Mouse (Mus musculus) intestine, embryonic 16.5 days (tissue): ENCODE results near the gene Zc3h12a. TPM values are rescaled to one million over a fixed set of nuclear protein-coding genes. Genes with fewer than 3 reads are reported as not detected.

Source experiments
- ATAC-seq: fragments of 200-750 bp; cut with Nextera tagmentation; 2 replicates; pipeline ENCODE4 v1.8.0; 2017; ENCODE audit warnings: moderate TSS enrichment, moderate library complexity
- H3K27ac ChIP-seq: fragments of 300-500 bp; sonication (generic); 2 replicates; pipeline ENCODE4 v1.5.1; 2014; ENCODE audit warnings: mild to moderate bottlenecking, low read length
- H3K27me3 ChIP-seq: fragments of 300-500 bp; sonication (generic); replicated peaks from 2 replicates; pipeline ENCODE4 v1.6.1; 2014; ENCODE audit warnings: low read length, control low read depth, mixed read lengths; ENCODE audit not compliant: control insufficient read depth, insufficient read depth
- H3K36me3 ChIP-seq: fragments of 300-500 bp; sonication (generic); 2 replicates; pipeline ENCODE4 v1.6.1; 2014; ENCODE audit warnings: low read length, control low read depth; ENCODE audit not compliant: control insufficient read depth, insufficient read depth
- H3K4me1 ChIP-seq: fragments of 300-500 bp; sonication (generic); 2 replicates; pipeline ENCODE4 v1.6.1; 2014; ENCODE audit warnings: low read length, control low read depth, mixed read lengths; ENCODE audit not compliant: control insufficient read depth, insufficient read depth
- H3K4me2 ChIP-seq: fragments of 300-500 bp; sonication (generic); 2 replicates; pipeline ENCODE4 v1.6.1; 2014; ENCODE audit warnings: low read depth, low read length, control low read depth
- H3K4me3 ChIP-seq: fragments of 300-500 bp; sonication (generic); 2 replicates; pipeline ENCODE4 v1.5.1; 2014; ENCODE audit warnings: mild to moderate bottlenecking, low read length
- H3K9ac ChIP-seq: fragments of 300-500 bp; sonication (generic); 2 replicates; pipeline ENCODE4 v1.6.1; 2014; ENCODE audit warnings: low read depth, low read length
- H3K9me3 ChIP-seq: fragments of 300-500 bp; sonication (generic); 2 replicates; pipeline ENCODE4 v1.6.1; 2016; ENCODE audit warnings: low read length, control low read depth; ENCODE audit not compliant: control insufficient read depth
- WGBS: fragments of 180-500 bp; shearing (Covaris S2); extraction: QIAGEN DNeasy Blood & Tissue Kit; methylation state at CpG from one replicate; pipeline ENCODE4 v1.1.7; 2014; 5-methylcytosine and 5-hydroxymethylcytosine counted together
- polyA plus RNA-seq: library from polyadenylated mRNA; unstranded; fragments of >200 nt; fragmentation: Nextera tagmentation; extraction: Ambion mirVana; gene quantifications from 2 replicates; pipeline ENCODE4 v1.2.1, GENCODE M21; 2015

The Zc3h12a gene
- polyA plus RNA-seq, 1 experiment from 2014 or later = 1.4 TPM

- H3K4me1 ChIP-seq = no peaks in the 10 kb centered on the region
- no peak overlapping the region for H3K27ac ChIP-seq
- H3K9ac ChIP-seq = no peak overlapping the region
- WGBS = 82% methylated on average over 9 of the region's 9 CpGs
- no peak overlapping the region for H3K4me3 ChIP-seq
- H3K4me2 ChIP-seq = no peak overlapping the region
- no peaks in the 10 kb centered on the region for H3K27me3 ChIP-seq
- H3K9me3 ChIP-seq = no peaks in the 10 kb centered on the region
- H3K36me3 ChIP-seq = peaks cover 6% of the 10 kb centered on the region
- no peak for ATAC-seq
Measured at GRCm38 (mm10) chr4:125105354-125105753, 22.3 kb downstream of the Zc3h12a start.

GRCm38 (mm10) chr4:125101334-125101733 is 26.3 kb downstream of the Zc3h12a start:
- Histone ChIP-seq H3K4me3 (no peak overlapping the region), H3K9ac (no peak overlapping the region), H3K27me3 (no peaks in the 10 kb centered on the region), H3K9me3 (no peaks in the 10 kb centered on the region), H3K27ac (no peak overlapping the region), H3K4me2 (no peak overlapping the region), H3K4me1 (no peaks in the 10 kb centered on the region), H3K36me3 (peaks cover 6% of the 10 kb centered on the region)
- no peak for ATAC-seq
- WGBS = 84% methylated on average over 13 of the region's 13 CpGs

DNA sequence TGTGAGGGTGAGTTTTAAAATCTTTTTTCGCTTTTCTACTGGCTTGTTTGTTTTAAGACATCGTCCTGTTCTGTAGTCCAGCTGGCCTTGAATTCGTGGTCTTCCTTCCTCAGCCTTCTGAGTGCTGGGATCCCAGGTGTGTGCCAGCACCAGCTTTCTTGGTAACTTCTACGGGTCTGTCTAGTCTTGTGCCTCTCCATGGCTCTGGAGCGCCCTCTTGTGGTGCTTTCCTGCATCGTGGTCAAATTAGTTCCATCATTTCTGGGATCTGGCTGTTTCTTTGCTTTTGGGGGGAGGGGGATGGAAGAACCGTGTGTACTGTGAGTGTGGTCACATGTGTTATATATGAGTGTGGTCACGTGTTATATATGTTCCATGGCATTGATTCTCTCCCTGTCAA is 28.2 kb downstream of the Zc3h12a start:
- no peak overlapping the region for H3K4me3 ChIP-seq
- WGBS = 6% methylated on average over 8 of the region's 8 CpGs
- H3K9me3 ChIP-seq = no peaks in the 10 kb centered on the region
- ATAC-seq = peak; percentile 82
- H3K36me3 ChIP-seq = peaks cover 4% of the 10 kb centered on the region
- H3K4me1 ChIP-seq = no peaks in the 10 kb centered on the region
- H3K9ac ChIP-seq = no peak overlapping the region
- no peak overlapping the region for H3K4me2 ChIP-seq
- no peaks in the 10 kb centered on the region for H3K27me3 ChIP-seq
- H3K27ac ChIP-seq = no peak overlapping the region

GRCm38 (mm10) chr4:125097412-125097811 is 30.2 kb downstream of the Zc3h12a start:
- Histone ChIP-seq H3K4me3 (no peak overlapping the region), H3K36me3 (peaks cover 3% of the 10 kb centered on the region; the same call in 1 of the 2 replicates), H3K4me1 (no peaks in the 10 kb centered on the region), H3K9ac (no peak overlapping the region), H3K27me3 (no peaks in the 10 kb centered on the region), H3K9me3 (no peaks in the 10 kb centered on the region), H3K27ac (no peak overlapping the region), H3K4me2 (no peak overlapping the region)
- no peak for ATAC-seq
- WGBS = 82% methylated on average over 4 of the region's 4 CpGs

- 81% methylated on average over 5 of the region's 5 CpGs for WGBS
- Histone ChIP-seq H3K9me3 (no peaks in the 10 kb centered on the region), H3K27ac (no peak overlapping the region)
Measured at GRCm38 (mm10) chr4:125096066-125096465, 31.6 kb downstream of the Zc3h12a start.

GRCm38 (mm10) chr4:125093031-125093430 is 34.6 kb downstream of the Zc3h12a start:
- no peak overlapping the region for H3K27ac ChIP-seq
- no peak overlapping the region for H3K4me2 ChIP-seq
- H3K9ac ChIP-seq = no peak overlapping the region
- 87% methylated on average over 5 of the region's 5 CpGs for WGBS
- no peak overlapping the region for H3K4me3 ChIP-seq
- peaks cover 18% of the 10 kb centered on the region; the same call in 1 of the 2 replicates for H3K36me3 ChIP-seq
- no peaks in the 10 kb centered on the region for H3K4me1 ChIP-seq
- H3K9me3 ChIP-seq = no peaks in the 10 kb centered on the region
- ATAC-seq = no peak
- H3K27me3 ChIP-seq = no peaks in the 10 kb centered on the region

More at GRCm38 (mm10) chr4:125096066-125096465, 31.6 kb downstream of the Zc3h12a start:
- no peak overlapping the region for H3K4me2 ChIP-seq
- peaks cover 6% of the 10 kb centered on the region; the same call in 1 of the 2 replicates for H3K36me3 ChIP-seq
- ATAC-seq = no peak
- no peaks in the 10 kb centered on the region for H3K27me3 ChIP-seq
- H3K4me1 ChIP-seq = no peaks in the 10 kb centered on the region
- H3K9ac ChIP-seq = no peak overlapping the region
- H3K4me3 ChIP-seq = no peak overlapping the region

DNA sequence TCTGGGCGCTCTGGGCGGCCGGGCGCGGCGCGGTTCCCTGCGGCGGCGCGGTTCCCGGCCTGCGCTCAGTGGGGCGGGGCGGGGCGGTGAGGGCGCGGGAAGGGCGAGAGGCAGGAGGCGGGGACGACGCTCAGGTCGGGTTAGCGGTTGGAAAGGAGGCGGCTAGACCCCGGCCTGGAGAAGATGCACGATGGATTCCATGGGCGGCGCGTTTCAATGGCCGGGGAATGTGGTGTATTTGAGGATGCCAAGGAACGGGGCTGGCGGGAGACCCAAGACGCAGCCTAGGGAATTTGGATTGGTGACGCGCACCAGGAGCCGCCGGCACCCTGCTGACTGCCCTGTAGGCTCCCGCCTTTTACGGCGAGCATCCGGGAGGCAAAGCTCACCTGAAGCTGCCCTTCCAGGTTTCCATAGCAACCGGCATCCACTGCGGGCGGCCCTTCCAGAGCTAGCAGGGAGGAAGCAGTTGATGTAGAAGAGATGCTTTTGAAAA is 42.2 kb downstream of the Zc3h12a start:
- Histone ChIP-seq H3K9me3 (0 out of 2 replicates have a peak, but pooled peaks cover 4% of the 10 kb centered on the region), H3K4me2 (peak overlapping the region; percentile 51), H3K4me1 (peaks cover 8% of the 10 kb centered on the region; the same call in 1 of the 2 replicates), H3K27me3 (no peaks in the 10 kb centered on the region), H3K4me3 (peak overlapping the region; percentile 79), H3K36me3 (0 out of 2 replicates have a peak, but pooled peaks cover 7% of the 10 kb centered on the region), H3K27ac (peak overlapping the region; percentile 97), H3K9ac (peak overlapping the region; percentile 86)
- ATAC-seq = peak; percentile 98
- WGBS = under 1% methylated on average over 45 of the region's 45 CpGs

GRCm38 (mm10) chr4:125084403-125085345 is 43.0 kb downstream of the Zc3h12a start, which contains the start of gene Meaf6:
Meaf6 (plus strand) TSS chr4:125085134.
- Histone ChIP-seq H3K9ac (peak within 1 kb of the TSS; percentile 86), H3K4me2 (peak within 1 kb of the TSS; percentile 72), H3K27ac (peak within 1 kb of the TSS; percentile 97), H3K4me1 (peaks cover 8% of the 10 kb centered on the region; the same call in 1 of the 2 replicates), H3K27me3 (no peaks in the 10 kb centered on the region), H3K4me3 (peak within 1 kb of the TSS; percentile 79), H3K36me3 (0 out of 2 replicates have a peak, but pooled peaks cover 3% of the 10 kb centered on the region), H3K9me3 (0 out of 2 replicates have a peak, but pooled peaks cover 4% of the 10 kb centered on the region)
- WGBS = 1% methylated on average over 63 of the region's 63 CpGs
- peak; percentile 93 for ATAC-seq

GRCm38 (mm10) chr4:125078698-125079097 is 48.9 kb downstream of the Zc3h12a start:
- no peaks in the 10 kb centered on the region for H3K27me3 ChIP-seq
- H3K27ac ChIP-seq = no peak overlapping the region
- no peak overlapping the region for H3K4me3 ChIP-seq
- 0 out of 2 replicates have a peak, but pooled peaks cover 3% of the 10 kb centered on the region for H3K36me3 ChIP-seq
- ATAC-seq = peak; percentile 63
- H3K9me3 ChIP-seq = 0 out of 2 replicates have a peak, but pooled peaks cover 4% of the 10 kb centered on the region
- H3K4me1 ChIP-seq = peaks cover 9% of the 10 kb centered on the region
- H3K4me2 ChIP-seq = no peak overlapping the region
- 61% methylated on average over 2 of the region's 2 CpGs for WGBS
- H3K9ac ChIP-seq = no peak overlapping the region
